Mouse (Mus musculus) stomach, postnatal 0 days (tissue): ENCODE results near the gene Gm26938.

ENCODE experiments used
- CTCF ChIP-seq: IDR thresholded peaks from 2 replicates; pipeline ENCODE4 v1.5.1; 2016; ENCODE audit warnings: antibody characterized with exemption, low read depth, mild to moderate bottlenecking, moderate library complexity
- EP300 ChIP-seq: optimal IDR thresholded peaks from 2 replicates; pipeline ENCODE3; 2016; ENCODE audit warnings: antibody characterized with exemption

DNA sequence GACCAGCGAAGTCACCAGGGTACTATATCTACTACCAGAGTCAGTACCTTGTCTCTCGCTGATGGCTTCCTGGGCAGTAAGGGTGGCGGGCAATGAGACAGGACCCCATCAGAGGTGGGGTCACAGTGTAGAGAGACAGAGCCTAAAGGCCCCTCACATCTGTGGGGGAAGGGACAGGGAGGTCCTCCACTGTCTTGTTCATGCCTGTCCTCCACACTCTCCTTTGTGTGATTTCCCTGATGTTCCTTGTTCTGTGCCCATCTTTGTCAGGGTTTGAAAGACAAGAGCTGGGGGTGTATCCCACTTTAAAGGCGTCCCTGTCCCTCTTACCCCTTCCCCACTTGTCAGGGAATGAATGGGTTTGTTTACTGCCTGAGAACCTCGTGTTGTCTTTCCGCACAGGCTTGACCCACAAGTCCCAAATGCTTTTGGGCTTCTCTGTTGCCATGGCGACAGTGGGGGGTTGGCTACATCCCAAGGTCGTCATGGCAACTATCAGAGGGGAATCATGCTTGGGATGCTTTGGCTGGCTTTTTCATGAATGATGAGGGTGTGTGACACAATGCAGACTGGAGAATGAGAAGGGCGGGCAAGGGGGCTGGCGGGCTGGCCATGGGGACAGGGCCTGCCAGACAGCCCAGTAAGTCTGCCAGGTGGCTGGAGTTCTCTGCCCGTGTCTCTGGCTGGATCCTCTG is 28.6 kb downstream of the Gm26938 start:
- TF ChIP-seq CTCF, result no peak
- no peak for TF ChIP-seq EP300
